Mouse (Mus musculus): ENCODE data around the gene Sgpl1.

DNA sequence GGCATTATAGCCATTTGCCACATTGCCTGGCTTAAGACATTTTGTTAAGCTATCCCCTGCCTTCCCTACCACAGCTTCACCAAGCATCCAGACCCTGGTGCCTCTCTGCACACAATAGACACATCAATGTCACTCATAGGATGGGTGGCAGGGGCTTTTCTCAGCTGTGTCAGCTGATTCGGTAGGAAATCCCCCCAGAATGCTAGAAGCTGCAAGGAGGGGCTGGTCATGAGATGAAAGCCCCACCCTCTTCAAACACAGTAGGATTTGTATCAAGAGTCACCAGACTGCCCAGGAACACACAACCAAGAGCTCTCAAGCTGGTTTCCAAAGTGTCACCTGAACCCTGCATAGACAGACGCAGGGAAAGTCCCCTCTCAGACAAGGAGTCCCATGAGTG is 20.9 kb upstream of the Sgpl1 start:
- TF ChIP-seq USF1 (IDR thresholded peaks at IDR 0.05; ENCODE audit: low read depth) (no peak), CTCF (IDR thresholded peaks at IDR 0.05; ENCODE audit: control insufficient read depth, insufficient read depth, insufficient read length) (no peak), CEBPB (IDR thresholded peaks at IDR 0.05; ENCODE audit: low read depth) (no peak)

Data from C2C12 (cell line).